Mouse (Mus musculus) embryonic fibroblast, embryonic 13.5 days (primary cell): Measurements from ENCODE around the gene Phlpp1. TPM values are rescaled to one million over a fixed set of nuclear protein-coding genes. Genes with fewer than 3 reads are reported as not detected.
"Not testable (repeated sequence)": the region's sequence is repeated elsewhere in the genome, so short reads cannot be mapped to it uniquely, and the experiment has no call there.

Experiments
- H3K27ac ChIP-seq: 2 replicates; pipeline ENCODE4 v1.5.1; 2012; ENCODE audit warnings: low read length, control low read depth, inconsistent platforms; ENCODE audit not compliant: insufficient read depth
- H3K4me1 ChIP-seq: 2 replicates; pipeline ENCODE4 v1.6.1; 2011; ENCODE audit warnings: low read length; ENCODE audit not compliant: control insufficient read depth, insufficient read depth
- H3K4me3 ChIP-seq: 2 replicates; pipeline ENCODE4 v1.5.1; 2011; ENCODE audit warnings: mild to moderate bottlenecking, control low read depth, low read length; ENCODE audit not compliant: insufficient read depth
- CTCF ChIP-seq: IDR thresholded peaks from 2 replicates; pipeline ENCODE4 v1.5.1; 2011; ENCODE audit warnings: mild to moderate bottlenecking, control low read depth, low read length, moderate library complexity, borderline replicate concordance; ENCODE audit not compliant: insufficient read depth
- POLR2A ChIP-seq: IDR thresholded peaks from 2 replicates; pipeline ENCODE4 v1.6.1; 2011; ENCODE audit warnings: low read depth, mild to moderate bottlenecking, control low read depth, low read length, moderate library complexity
- polyA plus RNA-seq: library from polyadenylated mRNA; stranded (reverse); fragments of >200 nt; gene quantifications from 2 replicates; pipeline ENCODE4 v1.2.4, GENCODE M21; 2011; ENCODE audit warnings: low read depth; ENCODE audit not compliant: missing spikeins, insufficient read length

The Phlpp1 gene
- polyA plus RNA-seq, 1 experiment: 14.3 TPM

GRCm38 (mm10) chr1:106280171-106280913 is 108.8 kb downstream of the Phlpp1 start:
- no peak for TF ChIP-seq POLR2A
- TF ChIP-seq CTCF: no peak
- no peak overlapping the region for H3K27ac ChIP-seq
- no peak overlapping the region for H3K4me3 ChIP-seq
- peaks cover 13% of the 10 kb centered on the region; the same call in 1 of the 2 replicates for H3K4me1 ChIP-seq

- Histone ChIP-seq H3K4me1 (peaks cover 11% of the 10 kb centered on the region), H3K4me3 (no peak overlapping the region), H3K27ac (no peak overlapping the region)
- TF ChIP-seq CTCF (no peak), POLR2A (no peak)
Measured at GRCm38 (mm10) chr1:106286815-106287214, 115.3 kb downstream of the Phlpp1 start.

- peak overlapping the region; percentile 84 for H3K27ac ChIP-seq
- no peak for TF ChIP-seq POLR2A
- TF ChIP-seq CTCF: no peak
Measured at GRCm38 (mm10) chr1:106289065-106289464, 117.5 kb downstream of the Phlpp1 start.

GRCm38 (mm10) chr1:106289580-106289979 is 118.0 kb downstream of the Phlpp1 start:
- Histone ChIP-seq H3K4me1 (peaks cover 11% of the 10 kb centered on the region), H3K27ac (peak overlapping the region; percentile 84), H3K4me3 (no peak overlapping the region)
- TF ChIP-seq CTCF: no peak
- no peak for TF ChIP-seq POLR2A

More at GRCm38 (mm10) chr1:106289065-106289464, 117.5 kb downstream of the Phlpp1 start:
- Histone ChIP-seq H3K4me3 (no peak overlapping the region), H3K4me1 (peaks cover 11% of the 10 kb centered on the region)

- TF ChIP-seq CTCF (no peak), POLR2A (no peak)
- Histone ChIP-seq H3K4me1 (peaks cover 10% of the 10 kb centered on the region), H3K4me3 (no peak overlapping the region), H3K27ac (no peak overlapping the region)
Measured at GRCm38 (mm10) chr1:106309394-106310039, 138.0 kb downstream of the Phlpp1 start.

GRCm38 (mm10) chr1:106310285-106310684 is 138.7 kb downstream of the Phlpp1 start:
- no peak for TF ChIP-seq CTCF
- no peak for TF ChIP-seq POLR2A
- H3K27ac ChIP-seq: no peak overlapping the region
- H3K4me1 ChIP-seq: peaks cover 14% of the 10 kb centered on the region
- H3K4me3 ChIP-seq: no peak overlapping the region

- peaks cover 14% of the 10 kb centered on the region for H3K4me1 ChIP-seq
- not testable (repeated sequence) for H3K4me3 ChIP-seq, H3K27ac ChIP-seq
Measured at GRCm38 (mm10) chr1:106311830-106312229, 140.3 kb downstream of the Phlpp1 start.

- TF ChIP-seq POLR2A (no peak), CTCF (no peak)
- peak overlapping the region; percentile 65 for H3K27ac ChIP-seq
- H3K4me3 ChIP-seq: no peak overlapping the region
- H3K4me1 ChIP-seq: peaks cover 15% of the 10 kb centered on the region
Measured at GRCm38 (mm10) chr1:106314476-106314875, 142.9 kb downstream of the Phlpp1 start.

GRCm38 (mm10) chr1:106316641-106317304 is 145.2 kb downstream of the Phlpp1 start:
- peaks cover 18% of the 10 kb centered on the region for H3K4me1 ChIP-seq
- TF ChIP-seq POLR2A: no peak
- no peak for TF ChIP-seq CTCF
- no peak overlapping the region for H3K27ac ChIP-seq
- no peak overlapping the region for H3K4me3 ChIP-seq

GRCm38 (mm10) chr1:106318341-106318740 is 146.8 kb downstream of the Phlpp1 start:
- peaks cover 23% of the 10 kb centered on the region for H3K4me1 ChIP-seq
- H3K27ac ChIP-seq: no peak overlapping the region
- TF ChIP-seq CTCF (no peak), POLR2A (no peak)
- no peak overlapping the region for H3K4me3 ChIP-seq

GRCm38 (mm10) chr1:106320583-106320982 is 149.0 kb downstream of the Phlpp1 start:
- Histone ChIP-seq H3K4me3 (no peak overlapping the region), H3K4me1 (peaks cover 26% of the 10 kb centered on the region), H3K27ac (no peak overlapping the region)
- no peak for TF ChIP-seq POLR2A
